Mouse (Mus musculus): Measurements from ENCODE around the gene Mfsd4b1.
"Not testable (repeated sequence)": the region's sequence is repeated elsewhere in the genome, so short reads cannot be mapped to it uniquely, and the experiment has no call there.

The Mfsd4b1 gene

DNA sequence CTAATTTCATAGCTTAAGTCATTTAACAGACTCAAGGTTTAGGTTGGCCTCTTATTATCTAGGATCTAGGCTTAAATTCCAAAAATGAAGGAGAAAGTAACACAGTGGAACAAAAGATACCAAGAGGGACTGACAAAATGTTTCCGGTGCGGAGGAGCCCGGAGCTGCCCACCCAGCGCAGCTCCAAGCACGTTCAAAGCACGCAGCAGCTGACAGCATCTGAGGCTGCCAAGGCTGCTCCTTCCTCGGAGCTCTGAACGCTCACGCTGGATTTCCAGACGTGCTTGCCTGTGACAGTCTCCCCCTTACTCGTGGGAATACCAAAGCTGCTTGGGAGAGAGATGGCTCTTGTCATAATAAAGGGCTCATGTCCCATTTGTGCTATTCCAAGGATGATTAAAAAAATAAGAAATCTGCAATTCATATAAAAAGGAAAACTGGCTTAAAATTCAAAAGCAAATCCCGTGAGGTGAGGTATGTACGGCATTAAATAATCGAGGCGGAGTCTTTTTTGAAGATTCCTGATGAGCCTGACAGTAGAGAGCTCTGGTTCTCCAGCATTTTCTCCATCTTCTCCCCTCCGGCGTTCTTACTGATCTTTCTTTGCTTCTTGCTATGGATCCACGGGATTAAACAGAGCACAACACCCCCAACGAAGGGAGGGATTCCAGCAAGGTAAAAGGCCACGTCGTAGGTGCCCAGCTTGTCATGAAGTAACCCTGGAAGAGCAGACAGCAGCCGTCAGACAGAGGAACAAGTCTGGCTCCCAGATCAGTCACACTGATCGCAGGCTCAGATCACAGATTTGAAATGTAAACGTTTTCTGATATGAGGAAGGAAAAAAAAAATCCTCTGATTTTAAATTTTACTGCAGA, 11.9 kb upstream of the Mfsd4b1 start:
- in situ Hi-C loops (cut with MseI, MboI), result no loop called here

GRCm38 (mm10) chr10:40034956-40035355, 9.9 kb upstream of the Mfsd4b1 start:
- in situ Hi-C loops (cut with MseI, MboI), result no loop called here

GRCm38 (mm10) chr10:40032897-40033296, 7.8 kb upstream of the Mfsd4b1 start:
- in situ Hi-C loops (cut with MseI, MboI), result no loop called here

DNA sequence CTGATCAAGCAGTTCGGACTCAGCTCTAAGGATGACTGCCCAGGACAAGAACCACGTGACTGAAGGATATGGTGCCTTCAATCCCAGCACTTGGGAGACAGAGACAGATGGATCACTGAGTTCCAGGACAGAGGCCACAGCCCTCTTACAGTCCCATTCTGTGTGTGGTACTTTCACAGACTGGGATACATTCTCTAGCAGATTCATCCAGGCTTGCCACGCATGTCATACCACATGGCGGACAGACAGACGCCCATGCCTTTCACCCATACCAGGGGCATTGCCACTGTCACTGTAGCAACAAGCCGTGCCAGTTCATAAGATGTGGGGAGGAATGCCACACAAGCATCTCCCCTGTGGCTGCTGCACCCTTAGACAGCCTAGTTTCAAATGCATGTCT, 5.6 kb upstream of the Mfsd4b1 start:
- in situ Hi-C loops (cut with MseI, MboI), result no loop called here

- in situ Hi-C loops (cut with MseI, MboI), result no loop called here
Observed at GRCm38 (mm10) chr10:40029610-40030009, 4.5 kb upstream of the Mfsd4b1 start.

DNA sequence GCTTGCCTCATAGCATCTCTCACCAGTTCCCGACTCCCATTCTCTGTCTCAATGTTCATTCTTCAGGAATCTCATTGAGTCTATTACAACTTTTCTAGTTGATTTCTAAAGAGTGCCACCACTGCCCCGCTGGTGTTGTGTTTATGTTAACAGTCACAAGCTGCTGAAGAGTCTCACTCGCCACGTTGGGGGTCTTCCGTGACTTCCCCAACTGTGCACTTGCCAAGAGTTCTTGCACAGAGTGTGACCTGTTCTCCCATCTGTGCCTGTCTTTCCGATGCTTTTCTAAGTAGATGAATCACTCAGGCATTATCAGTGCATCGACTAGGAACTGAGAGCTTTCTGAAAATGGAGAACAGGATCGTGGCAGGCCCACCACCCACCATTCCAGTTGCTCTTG, 3.0 kb upstream of the Mfsd4b1 start:
- in situ Hi-C loops (cut with MseI, MboI), result no loop called here

- in situ Hi-C loops (cut with MseI, MboI), result no loop called here
Observed at GRCm38 (mm10) chr10:40026546-40026945, 1.5 kb upstream of the Mfsd4b1 start.

DNA sequence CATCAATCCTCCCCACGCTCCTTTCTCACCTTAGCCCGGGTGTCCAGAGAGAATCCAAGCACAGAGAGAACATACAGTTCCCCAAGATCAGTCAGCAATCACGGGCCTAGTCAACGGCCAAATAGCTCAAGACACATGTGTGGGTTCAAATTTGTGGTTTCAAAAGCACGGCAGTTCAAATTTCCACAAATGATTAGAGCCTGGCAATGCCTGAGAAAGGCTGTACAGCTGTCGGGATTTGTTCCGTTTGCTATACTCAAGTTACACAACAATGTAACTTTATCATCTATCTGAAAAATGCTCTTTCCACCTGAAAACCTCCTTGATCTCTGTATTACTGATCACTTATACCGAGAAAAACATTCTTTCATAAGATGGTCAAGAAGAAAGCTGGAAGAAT, 492 bp upstream of the Mfsd4b1 start:
- in situ Hi-C loops (cut with MseI, MboI), result no loop called here

GRCm38 (mm10) chr10:40020401-40020800, 4.7 kb downstream of the Mfsd4b1 start:
- in situ Hi-C loops (cut with MseI, MboI), result no loop called here

GRCm38 (mm10) chr10:40019492-40019891, 5.6 kb downstream of the Mfsd4b1 start:
- in situ Hi-C loops (cut with MseI, MboI), result no loop called here

GRCm38 (mm10) chr10:40018261-40018860, 6.7 kb downstream of the Mfsd4b1 start:
- in situ Hi-C loops (cut with MseI, MboI), result no loop called here

- in situ Hi-C loops (cut with MseI, MboI), result no loop called here
Observed at GRCm38 (mm10) chr10:40009591-40009990, 15.5 kb downstream of the Mfsd4b1 start.

DNA sequence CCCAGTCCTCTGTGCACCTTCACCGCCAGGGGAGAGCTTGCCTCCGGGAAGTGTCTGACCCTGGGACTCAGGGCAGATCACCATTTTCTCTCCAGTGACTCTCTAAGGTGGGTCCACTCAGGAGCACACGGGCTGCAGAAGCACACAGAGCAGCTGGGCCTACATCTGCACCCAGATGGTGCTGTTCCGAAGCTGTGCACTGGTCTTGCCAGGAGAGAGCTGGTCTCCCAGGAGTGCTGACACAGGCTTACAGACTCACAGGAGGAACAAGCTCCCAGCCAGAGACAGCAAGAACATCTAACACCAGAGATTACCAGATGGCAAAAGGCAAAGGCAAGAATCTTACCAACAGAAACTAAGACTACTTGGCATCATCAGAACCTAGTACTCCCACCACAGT, 16.2 kb downstream of the Mfsd4b1 start:
- in situ Hi-C loops (cut with MseI, MboI), result not testable (repeated sequence)

DNA sequence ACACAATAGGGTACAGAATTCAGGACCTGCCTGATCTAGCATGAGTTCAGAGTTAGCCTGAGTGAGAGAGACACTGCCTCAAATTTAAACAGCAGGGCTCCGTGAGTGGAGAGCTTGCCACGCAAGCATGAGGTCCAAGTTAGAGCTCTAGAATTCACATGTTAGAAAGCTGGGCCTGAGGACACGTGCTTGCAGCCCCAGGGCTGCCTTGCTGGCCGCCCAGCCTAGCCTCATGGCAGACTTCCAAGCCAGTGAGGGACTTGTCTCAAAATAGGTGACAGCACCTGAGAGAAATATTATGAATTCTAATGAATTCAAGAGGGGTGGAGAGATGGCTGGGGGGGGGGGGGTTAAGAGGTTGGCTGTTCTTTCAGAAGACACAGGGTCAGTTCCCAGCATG, 17.1 kb downstream of the Mfsd4b1 start:
- in situ Hi-C loops (cut with MseI, MboI), result no loop called here

DNA sequence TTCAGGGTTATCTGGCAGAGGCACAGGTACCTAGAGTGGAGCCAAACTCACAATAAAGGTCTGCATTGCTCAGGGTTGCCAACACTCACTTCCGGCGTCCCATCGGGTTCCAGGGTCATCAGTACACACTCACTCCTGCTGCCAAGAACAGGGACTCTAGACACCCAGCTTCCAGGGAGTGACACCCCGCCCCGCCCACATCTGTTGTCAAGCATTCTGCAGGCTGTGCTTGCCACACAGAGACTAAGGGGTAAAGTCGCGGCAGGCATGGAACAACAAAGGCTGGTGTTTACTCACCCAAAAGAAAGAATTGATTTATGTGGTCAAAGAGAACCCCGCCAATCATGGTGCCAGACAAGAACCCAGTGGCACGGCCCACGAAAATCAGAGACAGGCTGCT, 18.1 kb downstream of the Mfsd4b1 start:
- in situ Hi-C loops (cut with MseI, MboI), result no loop called here

- in situ Hi-C loops (cut with MseI, MboI), result no loop called here
Observed at GRCm38 (mm10) chr10:40000746-40001145, 24.3 kb downstream of the Mfsd4b1 start.

- in situ Hi-C loops (cut with MseI, MboI), result no loop called here
Observed at GRCm38 (mm10) chr10:39991155-39991554, 33.9 kb downstream of the Mfsd4b1 start.

DNA sequence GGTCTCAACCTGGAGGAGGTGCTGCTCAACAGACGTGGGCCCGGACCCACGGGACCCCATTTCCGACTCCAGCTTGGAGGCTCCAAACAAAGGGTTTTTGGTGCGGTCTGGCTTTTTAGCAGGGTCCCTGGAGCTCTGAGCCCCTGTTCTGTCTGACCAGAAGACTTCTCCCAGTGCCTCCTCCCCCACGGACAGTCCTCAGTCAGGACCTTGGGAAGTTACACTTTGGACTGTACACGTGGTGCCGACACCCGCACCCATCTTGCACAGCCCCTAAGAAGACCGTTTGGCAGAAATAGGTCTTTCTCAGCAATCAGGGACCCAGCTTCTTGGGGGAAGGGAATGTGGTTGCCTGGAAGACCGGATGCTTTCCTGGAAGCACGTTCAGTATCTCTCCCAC, 38.6 kb downstream of the Mfsd4b1 start, which contains the start of gene Mfsd4b5:
Gene Mfsd4b5 (minus strand): TSS at position 181 of the 400 bp plus-strand sequence.
- in situ Hi-C loops (cut with MseI, MboI), result no loop called here

DNA sequence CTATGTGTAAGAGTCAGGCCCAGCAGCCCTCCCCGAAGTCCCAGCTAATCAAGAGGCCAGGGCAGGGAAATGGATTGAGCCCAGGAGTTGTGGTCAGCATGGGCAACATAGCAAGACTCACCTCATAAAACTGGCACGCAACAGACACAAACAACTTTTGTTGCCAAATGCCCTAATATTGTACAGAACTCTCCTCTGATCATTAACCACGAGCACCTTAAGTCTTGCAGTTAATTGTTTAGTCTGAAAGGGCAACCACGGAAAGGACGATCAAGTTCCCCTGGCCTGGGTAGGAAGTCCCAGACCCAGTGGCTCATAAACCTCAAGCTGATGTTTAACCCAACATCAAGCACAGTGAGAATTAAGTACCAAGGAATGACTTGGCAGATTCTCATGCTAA, 42.5 kb downstream of the Mfsd4b1 start:
- in situ Hi-C loops (cut with MseI, MboI), result no loop called here

GRCm38 (mm10) chr10:39978231-39978630, 46.8 kb downstream of the Mfsd4b1 start:
- in situ Hi-C loops (cut with MseI, MboI), result no loop called here

DNA sequence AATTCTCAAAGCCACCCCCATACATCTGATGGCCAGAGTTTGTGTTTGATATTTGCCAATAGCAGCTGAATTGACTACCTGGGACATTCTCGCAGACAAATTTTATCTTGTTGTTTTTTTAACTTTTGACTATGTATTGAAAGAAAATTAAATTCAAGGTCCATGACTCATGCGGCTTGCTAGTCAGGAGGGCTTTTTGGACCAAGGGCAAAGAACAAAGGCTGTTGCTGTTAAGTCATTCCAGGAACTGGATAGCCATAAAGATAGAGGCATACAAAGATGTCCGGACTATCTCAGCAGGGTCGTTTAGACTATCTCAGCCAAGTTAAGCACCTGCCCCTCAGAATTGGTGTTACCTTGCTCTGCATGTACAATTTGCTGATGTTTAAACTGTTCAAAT, 47.7 kb downstream of the Mfsd4b1 start:
- in situ Hi-C loops (cut with MseI, MboI), result no loop called here

DNA sequence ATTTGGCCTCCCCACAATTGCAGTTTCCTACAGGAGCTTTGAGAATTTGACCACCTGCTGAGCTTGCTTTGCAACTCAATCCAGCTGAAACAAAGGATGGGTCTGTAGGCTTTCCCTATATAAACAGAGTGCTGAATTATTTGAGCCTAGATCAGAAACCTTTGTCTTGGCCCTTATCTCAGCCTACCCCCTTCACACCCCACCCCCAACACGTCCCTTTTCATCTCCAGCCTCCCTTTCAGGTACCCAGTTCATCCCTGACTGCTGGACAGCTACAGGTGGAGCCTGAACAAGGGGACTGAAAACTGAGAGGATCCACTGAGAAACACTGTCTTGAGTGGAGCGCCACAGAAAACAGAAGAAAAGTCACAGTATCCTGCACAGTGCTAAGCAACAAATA, 49.3 kb downstream of the Mfsd4b1 start:
- in situ Hi-C loops (cut with MseI, MboI), result no loop called here

GRCm38 (mm10) chr10:39974982-39975381, 50.1 kb downstream of the Mfsd4b1 start:
- in situ Hi-C loops (cut with MseI, MboI), result no loop called here
